Mouse (Mus musculus) lung, embryonic 14.5 days (tissue): Measurements from ENCODE around the gene Slc3a2. TPM values are rescaled to one million over a fixed set of nuclear protein-coding genes. Genes with fewer than 3 reads are reported as not detected.
A peak's percentile ranks its signal among the peaks of the same experiment; 100 is the strongest.

ENCODE experiments used
- ATAC-seq: fragments of 200-750 bp; cut with Nextera tagmentation; 2 replicates; pipeline ENCODE4 v1.8.0; 2017; ENCODE audit warnings: mild to moderate bottlenecking, moderate TSS enrichment, moderate library complexity; ENCODE audit not compliant: insufficient read depth
- DNase-seq: peaks from one replicate; pipeline ENCODE4 v3.0.0-alpha.2; 2015
- H3K27ac ChIP-seq: fragments of 300-500 bp; sonication (generic); 2 replicates; pipeline ENCODE4 v1.5.1; 2014; ENCODE audit warnings: low read depth, mild to moderate bottlenecking, moderate library complexity
- H3K27me3 ChIP-seq: fragments of 300-500 bp; sonication (generic); 2 replicates; pipeline ENCODE4 v1.6.1; 2014; ENCODE audit warnings: low read length, control low read depth; ENCODE audit not compliant: insufficient read depth
- H3K36me3 ChIP-seq: fragments of 300-500 bp; sonication (generic); 2 replicates; pipeline ENCODE4 v1.6.1; 2014; ENCODE audit warnings: control low read depth; ENCODE audit not compliant: insufficient read depth
- H3K4me1 ChIP-seq: fragments of 300-500 bp; sonication (generic); 2 replicates; pipeline ENCODE4 v1.6.1; 2014; ENCODE audit warnings: antibody characterized with exemption, control low read depth; ENCODE audit not compliant: insufficient read depth
- H3K4me2 ChIP-seq: fragments of 300-500 bp; sonication (generic); 2 replicates; pipeline ENCODE4 v1.6.1; 2014; ENCODE audit warnings: mild to moderate bottlenecking
- H3K4me3 ChIP-seq: fragments of 300-500 bp; sonication (generic); 2 replicates; pipeline ENCODE4 v1.5.1; 2014; ENCODE audit warnings: low read depth, low read length
- H3K9ac ChIP-seq: fragments of 300-500 bp; sonication (generic); 2 replicates; pipeline ENCODE4 v1.6.1; 2014
- H3K9me3 ChIP-seq: fragments of 300-500 bp; sonication (generic); 2 replicates; pipeline ENCODE4 v1.6.1; 2016; ENCODE audit warnings: low read depth, low read length, control low read depth
- CTCF ChIP-seq: IDR thresholded peaks from 2 replicates; pipeline ENCODE4 v1.5.1; 2016; ENCODE audit warnings: antibody characterized with exemption, low read depth
- WGBS: fragments of 180-500 bp; shearing (Covaris S2); extraction: QIAGEN DNeasy Blood & Tissue Kit; methylation state at CpG from one replicate; pipeline ENCODE4 v1.1.7; 2014; 5-methylcytosine and 5-hydroxymethylcytosine counted together
- polyA plus RNA-seq: library from polyadenylated mRNA; unstranded; fragments of >200 nt; fragmentation: Nextera tagmentation; extraction: Ambion mirVana; gene quantifications from 2 replicates; pipeline ENCODE4 v1.2.1, GENCODE M21; 2014

Slc3a2 gene
- 85.0 and 89.1 TPM in 2 replicates for polyA plus RNA-seq

- H3K27me3 ChIP-seq: no peaks in the 10 kb centered on the region
- no peak for TF ChIP-seq CTCF
- peak; percentile 94 for ATAC-seq
- no peaks in the 10 kb centered on the region for H3K9me3 ChIP-seq
- DNase-seq: peak; percentile 99
- H3K9ac ChIP-seq: peak within 1 kb of the TSS; percentile 98
- H3K4me1 ChIP-seq: peaks cover 12% of the 10 kb centered on the region; the same call in 1 of the 2 replicates
- peak within 1 kb of the TSS; percentile 74 for H3K4me3 ChIP-seq
- H3K27ac ChIP-seq: peak within 1 kb of the TSS; percentile 97
- WGBS: under 1% methylated on average over 50 of the region's 50 CpGs
- peaks cover 32% of the 10 kb centered on the region for H3K36me3 ChIP-seq
- H3K4me2 ChIP-seq: peak within 1 kb of the TSS; percentile 97
Measured at GRCm38 (mm10) chr19:8722907-8723573, at the start of gene Slc3a2. Slc3a2 (minus strand) TSS chr19:8723369.

DNA sequence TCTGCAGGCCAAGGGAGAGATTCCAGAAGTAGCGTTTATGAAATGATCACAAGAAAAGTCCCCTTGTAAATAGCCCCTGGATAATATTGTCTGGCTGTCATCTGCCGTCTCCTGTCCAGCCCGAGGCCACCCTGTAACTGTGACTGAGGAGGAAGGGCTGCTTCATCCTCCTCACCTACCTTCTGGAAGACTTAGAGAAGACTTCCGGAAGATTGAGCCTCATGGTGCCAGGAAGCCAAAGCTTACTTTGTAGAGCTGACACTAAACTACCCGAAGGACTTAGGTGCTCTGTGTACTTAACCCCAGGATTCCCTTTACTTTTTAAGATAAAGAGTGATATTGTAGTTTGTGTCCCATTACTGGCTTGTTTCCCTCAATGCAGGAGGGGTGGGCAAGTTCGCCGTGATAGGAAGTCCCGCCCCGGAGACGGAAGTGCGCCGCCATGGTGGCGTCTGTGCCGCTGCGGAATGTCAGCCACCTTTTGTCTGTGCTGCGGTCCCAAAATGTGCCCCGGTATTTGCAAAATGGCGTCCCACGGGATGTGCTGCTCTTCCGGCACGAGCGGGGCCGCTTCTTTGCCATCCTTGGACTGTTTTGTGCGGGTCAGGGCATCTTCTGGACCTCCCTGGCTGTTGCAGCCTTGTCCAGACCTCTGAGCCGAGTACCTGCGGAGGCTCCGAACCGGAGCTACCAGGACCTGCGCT lies 47.5 kb upstream of the Slc3a2 start, which contains the start of gene Tmem223:
Gene Tmem223, plus strand, starts transcription at position 430 of the 704 bp plus-strand sequence.
- peak within 1 kb of the TSS; percentile 72 for H3K4me3 ChIP-seq
- no peaks in the 10 kb centered on the region; the same call in none of the 2 replicates for H3K4me1 ChIP-seq
- peak within 1 kb of the TSS; percentile 82 for H3K4me2 ChIP-seq
- DNase-seq: peak; percentile 87
- peak within 1 kb of the TSS; percentile 91 for H3K27ac ChIP-seq
- no peaks in the 10 kb centered on the region for H3K9me3 ChIP-seq
- peaks cover 69% of the 10 kb centered on the region for H3K36me3 ChIP-seq
- peak; percentile 32; the same call in 1 of the 2 replicates for TF ChIP-seq CTCF
- peak; percentile 25; the same call in 1 of the 2 replicates for ATAC-seq
- H3K27me3 ChIP-seq: no peaks in the 10 kb centered on the region
- peak within 1 kb of the TSS; percentile 95 for H3K9ac ChIP-seq
- 23% methylated on average over 29 of the region's 29 CpGs for WGBS

GRCm38 (mm10) chr19:8765562-8765961 lies 42.4 kb upstream of the Slc3a2 start:
- no peak overlapping the region for H3K27ac ChIP-seq
- H3K27me3 ChIP-seq: no peaks in the 10 kb centered on the region
- H3K9ac ChIP-seq: no peak overlapping the region
- H3K4me3 ChIP-seq: no peak overlapping the region
- no peak for TF ChIP-seq CTCF
- ATAC-seq: no peak
- H3K9me3 ChIP-seq: no peaks in the 10 kb centered on the region; the same call in 1 of the 2 replicates
- H3K36me3 ChIP-seq: peaks cover 84% of the 10 kb centered on the region
- H3K4me1 ChIP-seq: no peaks in the 10 kb centered on the region; the same call in 1 of the 2 replicates
- no peak overlapping the region for H3K4me2 ChIP-seq
- WGBS: over 99% methylated on average over 9 of the region's 9 CpGs
- no peak for DNase-seq

GRCm38 (mm10) chr19:8763276-8763675 lies 40.1 kb upstream of the Slc3a2 start:
- no peak for TF ChIP-seq CTCF
- H3K4me2 ChIP-seq: no peak overlapping the region
- WGBS: 90% methylated on average over 4 of the region's 4 CpGs
- no peaks in the 10 kb centered on the region; the same call in 1 of the 2 replicates for H3K9me3 ChIP-seq
- no peak overlapping the region for H3K27ac ChIP-seq
- H3K4me1 ChIP-seq: no peaks in the 10 kb centered on the region
- H3K4me3 ChIP-seq: no peak overlapping the region
- no peak for DNase-seq
- no peaks in the 10 kb centered on the region for H3K27me3 ChIP-seq
- no peak overlapping the region for H3K9ac ChIP-seq
- no peak for ATAC-seq
- H3K36me3 ChIP-seq: peaks cover 61% of the 10 kb centered on the region

GRCm38 (mm10) chr19:8760757-8761156 lies 37.6 kb upstream of the Slc3a2 start:
- H3K27ac ChIP-seq: no peak overlapping the region
- H3K27me3 ChIP-seq: no peaks in the 10 kb centered on the region
- ATAC-seq (no peak), DNase-seq (no peak)
- H3K4me1 ChIP-seq: 0 out of 2 replicates have a peak, but pooled peaks cover 3% of the 10 kb centered on the region
- H3K9ac ChIP-seq: no peak overlapping the region
- TF ChIP-seq CTCF: no peak
- 90% methylated on average over 2 of the region's 2 CpGs for WGBS
- no peaks in the 10 kb centered on the region; the same call in 1 of the 2 replicates for H3K9me3 ChIP-seq
- H3K4me2 ChIP-seq: no peak overlapping the region
- H3K4me3 ChIP-seq: no peak overlapping the region
- peaks cover 36% of the 10 kb centered on the region for H3K36me3 ChIP-seq

GRCm38 (mm10) chr19:8758899-8759298 lies 35.7 kb upstream of the Slc3a2 start:
- Histone ChIP-seq H3K4me1 (0 out of 2 replicates have a peak, but pooled peaks cover 3% of the 10 kb centered on the region), H3K27ac (no peak overlapping the region), H3K9ac (no peak overlapping the region), H3K4me2 (peak overlapping the region; percentile 61), H3K4me3 (peak overlapping the region; percentile 96), H3K9me3 (no peaks in the 10 kb centered on the region), H3K27me3 (no peaks in the 10 kb centered on the region), H3K36me3 (peaks cover 29% of the 10 kb centered on the region)
- DNase-seq (no peak), ATAC-seq (no peak)
- 75% methylated on average over 2 of the region's 2 CpGs for WGBS
- TF ChIP-seq CTCF: no peak
